Mouse (Mus musculus) kidney, adult 2 months (tissue): ENCODE data around the gene Exoc6b. TPM values are rescaled to one million over a fixed set of nuclear protein-coding genes. Genes with fewer than 3 reads are reported as not detected.

ENCODE experiments used
- DNase-seq: peaks from one replicate; pipeline ENCODE4 v3.0.0; 2021
- H3K27ac ChIP-seq: fragments of 200-500 bp; 2 replicates; pipeline ENCODE4 v1.5.1; 2012; ENCODE audit warnings: low read depth, low read length, control low read depth, inconsistent platforms; ENCODE audit not compliant: insufficient read depth
- H3K27me3 ChIP-seq: fragments of 200-500 bp; replicated peaks from 2 replicates; pipeline ENCODE4 v1.6.1; 2012; ENCODE audit warnings: mild to moderate bottlenecking, moderate library complexity, low read length, inconsistent platforms; ENCODE audit not compliant: control insufficient read depth, insufficient read depth
- H3K36me3 ChIP-seq: fragments of 200-500 bp; 2 replicates; pipeline ENCODE4 v1.6.1; 2012; ENCODE audit warnings: mild to moderate bottlenecking, moderate library complexity, low read length, inconsistent platforms; ENCODE audit not compliant: control insufficient read depth, insufficient read depth
- H3K4me1 ChIP-seq: fragments of 200-500 bp; 2 replicates; pipeline ENCODE4 v1.6.1; 2011; ENCODE audit warnings: low read length; ENCODE audit not compliant: control insufficient read depth, insufficient read depth
- H3K4me3 ChIP-seq: fragments of 200-500 bp; 2 replicates; pipeline ENCODE4 v1.5.1; 2011; ENCODE audit warnings: mild to moderate bottlenecking, low read depth, low read length, control low read depth; ENCODE audit not compliant: insufficient read depth
- CTCF ChIP-seq: fragments of 200-500 bp; conservative IDR thresholded peaks from 2 replicates; pipeline ENCODE4 v1.5.1; 2011; ENCODE audit warnings: low read depth, mild to moderate bottlenecking, control low read depth, low read length, moderate library complexity, mixed read lengths; ENCODE audit not compliant: insufficient read depth, insufficient read length
- POLR2A ChIP-seq: fragments of 200-500 bp; IDR thresholded peaks from one replicate; pipeline ENCODE4 v1.6.1; 2011; ENCODE audit warnings: low read depth, low read length, control low read depth
- WGBS: fragments of 180-500 bp; shearing (Covaris S2); methylation state at CpG from one replicate; pipeline ENCODE4 v1.1.7; 2018; 5-methylcytosine and 5-hydroxymethylcytosine counted together
- polyA plus RNA-seq: library from polyadenylated mRNA; depleted of rRNA; stranded (reverse); fragments of >200 nt; gene quantifications from 2 replicates; pipeline ENCODE4 v1.2.3, GENCODE M21; 2012

The Exoc6b gene
- polyA plus RNA-seq, 1 experiment: 8.4 TPM

DNA sequence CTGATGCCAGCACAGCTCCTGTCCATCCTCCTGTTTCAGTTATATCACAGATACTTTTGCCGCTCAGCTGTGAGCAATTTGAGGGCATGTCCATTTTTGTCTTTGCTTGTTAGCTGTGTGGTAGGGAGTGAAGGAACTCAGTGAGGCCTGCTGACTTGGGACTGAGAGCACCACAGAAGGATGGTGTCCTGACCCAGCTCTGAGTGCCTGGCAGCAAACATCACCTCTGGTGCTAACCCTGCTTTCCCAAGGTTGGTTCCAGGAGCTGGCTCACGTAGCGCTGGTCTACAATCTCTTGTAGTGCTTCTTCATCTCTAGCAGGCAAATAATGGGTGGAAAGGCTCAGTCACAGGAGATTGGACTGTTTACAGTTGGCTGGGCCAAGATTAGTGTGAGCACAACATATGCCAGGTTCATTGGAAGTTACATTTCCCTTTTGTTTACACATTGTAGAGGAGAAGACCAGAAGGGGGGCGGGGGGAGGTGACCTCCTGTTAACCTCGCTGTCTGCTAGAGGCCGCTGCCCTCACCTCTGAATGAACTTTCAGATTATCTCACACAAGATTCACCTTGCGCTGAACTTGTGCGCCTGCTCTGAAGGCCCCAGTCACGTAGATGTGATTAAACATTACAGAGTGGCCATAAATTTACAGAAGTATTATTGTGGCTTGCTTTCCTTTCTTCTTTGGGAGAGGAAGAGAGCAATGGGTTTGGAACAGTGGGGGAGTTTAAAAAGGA is 428.8 kb downstream of the Exoc6b start:
- Histone ChIP-seq H3K36me3 (no peaks in the 10 kb centered on the region), H3K27ac (no peak overlapping the region), H3K27me3 (no peaks in the 10 kb centered on the region), H3K4me3 (no peak overlapping the region), H3K4me1 (peaks cover 8% of the 10 kb centered on the region)
- DNase-seq: peak; percentile 70
- TF ChIP-seq CTCF (no peak), POLR2A (no peak)
- 37% methylated on average over 9 of the region's 9 CpGs for WGBS

- Histone ChIP-seq H3K36me3 (no peaks in the 10 kb centered on the region), H3K27ac (no peak overlapping the region), H3K4me1 (peaks cover 8% of the 10 kb centered on the region), H3K27me3 (no peaks in the 10 kb centered on the region), H3K4me3 (no peak overlapping the region)
- TF ChIP-seq CTCF (no peak), POLR2A (no peak)
- peak; percentile 90 for DNase-seq
These were observed 431.1 kb downstream of the Exoc6b start for GRCm38 (mm10) chr6:84638206-84638605.

- Histone ChIP-seq H3K27me3 (no peaks in the 10 kb centered on the region), H3K4me1 (no peaks in the 10 kb centered on the region), H3K36me3 (no peaks in the 10 kb centered on the region), H3K27ac (no peak overlapping the region), H3K4me3 (no peak overlapping the region)
- WGBS: 89% methylated on average over 2 of the region's 2 CpGs
- no peak for DNase-seq
- TF ChIP-seq POLR2A: no peak
- no peak for TF ChIP-seq CTCF
These were observed 437.7 kb downstream of the Exoc6b start for GRCm38 (mm10) chr6:84631588-84631987.

GRCm38 (mm10) chr6:84630276-84630675 is 439.0 kb downstream of the Exoc6b start:
- 29% methylated on average over 1 of the region's 1 CpGs for WGBS
- Histone ChIP-seq H3K4me3 (no peak overlapping the region), H3K27ac (no peak overlapping the region), H3K27me3 (no peaks in the 10 kb centered on the region), H3K4me1 (no peaks in the 10 kb centered on the region), H3K36me3 (no peaks in the 10 kb centered on the region)
- peak; percentile 51 for DNase-seq
- TF ChIP-seq POLR2A: no peak
- no peak for TF ChIP-seq CTCF

DNA sequence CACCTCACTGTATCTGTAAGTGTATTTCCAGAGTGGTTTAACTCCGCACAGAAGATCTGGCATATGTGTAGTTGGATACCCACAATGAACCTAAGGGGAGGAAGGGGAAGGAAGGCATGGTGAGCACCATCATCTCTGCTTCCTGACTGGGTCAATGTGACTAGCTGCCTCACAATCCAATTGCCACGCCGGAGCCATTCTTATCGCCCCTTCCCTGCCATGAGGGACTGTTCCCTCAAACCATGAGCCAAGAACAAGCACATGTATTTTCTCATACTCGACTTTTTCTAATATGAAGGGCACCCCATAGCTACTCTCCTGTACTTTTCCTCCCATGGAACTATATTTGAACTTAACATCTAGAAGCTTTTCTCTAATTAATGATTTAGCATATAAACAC is 440.5 kb downstream of the Exoc6b start:
- Histone ChIP-seq H3K36me3 (no peaks in the 10 kb centered on the region), H3K4me3 (no peak overlapping the region), H3K27me3 (no peaks in the 10 kb centered on the region), H3K27ac (no peak overlapping the region), H3K4me1 (no peaks in the 10 kb centered on the region)
- WGBS: 95% methylated on average over 5 of the region's 5 CpGs
- DNase-seq: no peak
- TF ChIP-seq POLR2A: no peak
- TF ChIP-seq CTCF: no peak

- Histone ChIP-seq H3K27ac (no peak overlapping the region), H3K27me3 (no peaks in the 10 kb centered on the region), H3K4me1 (no peaks in the 10 kb centered on the region; the same call in 1 of the 2 replicates), H3K4me3 (no peak overlapping the region), H3K36me3 (no peaks in the 10 kb centered on the region)
- WGBS: 82% methylated on average over 2 of the region's 2 CpGs
- TF ChIP-seq CTCF (no peak), POLR2A (no peak)
- DNase-seq: no peak
These were observed 442.9 kb downstream of the Exoc6b start for GRCm38 (mm10) chr6:84626398-84626797.

- 97% methylated on average over 6 of the region's 6 CpGs for WGBS
- Histone ChIP-seq H3K27me3 (no peaks in the 10 kb centered on the region), H3K27ac (no peak overlapping the region), H3K4me3 (no peak overlapping the region), H3K4me1 (no peaks in the 10 kb centered on the region; the same call in 1 of the 2 replicates), H3K36me3 (no peaks in the 10 kb centered on the region)
- TF ChIP-seq POLR2A (no peak), CTCF (no peak)
- DNase-seq: no peak
These were observed 450.1 kb downstream of the Exoc6b start for GRCm38 (mm10) chr6:84619166-84619565.

- WGBS: 100% methylated on average over 1 of the region's 1 CpGs
- H3K4me1 ChIP-seq: no peaks in the 10 kb centered on the region
- H3K27ac ChIP-seq: no peak overlapping the region
- H3K36me3 ChIP-seq: no peaks in the 10 kb centered on the region
- DNase-seq: no peak
- no peak overlapping the region for H3K4me3 ChIP-seq
- H3K27me3 ChIP-seq: no peaks in the 10 kb centered on the region
- no peak for TF ChIP-seq POLR2A
- no peak for TF ChIP-seq CTCF
These were observed 452.3 kb downstream of the Exoc6b start for GRCm38 (mm10) chr6:84617051-84617450.
